Mouse (Mus musculus): ENCODE measurements around the gene 1190005I06Rik. TPM values are rescaled to one million over a fixed set of nuclear protein-coding genes. Genes with fewer than 3 reads are reported as not detected.

Gene 1190005I06Rik
- polyA plus RNA-seq, 2 experiments from 2014 or later: 0.39 TPM; not detected in 1

DNA sequence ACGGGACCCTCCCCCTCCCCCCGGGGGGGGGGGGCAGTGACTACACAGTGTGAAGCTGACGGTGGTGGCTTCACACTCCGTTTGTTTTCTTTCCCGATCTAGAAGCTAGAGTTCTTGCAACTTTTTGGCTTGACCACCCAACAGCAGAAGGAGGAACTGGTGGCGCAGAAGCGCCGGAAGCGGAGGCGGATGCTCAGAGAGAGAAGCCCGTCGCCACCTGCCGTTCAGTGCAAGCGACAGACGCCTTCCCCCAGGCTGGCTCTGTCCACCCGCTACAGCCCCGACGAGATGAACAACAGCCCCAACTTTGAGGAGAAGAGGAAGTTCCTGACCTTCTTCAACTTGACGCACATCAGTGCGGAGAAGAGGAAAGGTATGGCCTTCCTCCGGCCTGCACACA, 74.9 kb downstream of the 1190005I06Rik start:
- ATAC-seq: no peak

DNA sequence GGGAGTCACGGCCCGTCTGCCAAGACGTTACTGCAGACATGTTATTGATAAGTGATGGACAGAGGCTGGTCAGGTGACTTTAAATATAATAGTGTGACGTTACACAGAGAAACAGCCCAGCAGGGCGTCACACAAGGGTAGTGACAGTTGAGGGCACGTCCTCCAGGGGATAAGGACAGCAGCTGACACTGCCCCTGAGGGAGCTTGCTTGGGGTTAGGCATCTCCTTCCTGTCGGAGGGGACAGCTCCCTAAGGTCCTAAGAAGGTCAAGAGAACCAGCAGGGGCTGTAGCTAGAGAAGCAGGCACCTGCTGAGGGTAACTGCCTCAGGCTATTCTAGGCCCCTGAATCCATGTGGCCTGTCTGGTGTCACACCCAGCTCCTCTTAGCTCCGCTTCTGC, 75.9 kb downstream of the 1190005I06Rik start:
- ATAC-seq: no peak

DNA sequence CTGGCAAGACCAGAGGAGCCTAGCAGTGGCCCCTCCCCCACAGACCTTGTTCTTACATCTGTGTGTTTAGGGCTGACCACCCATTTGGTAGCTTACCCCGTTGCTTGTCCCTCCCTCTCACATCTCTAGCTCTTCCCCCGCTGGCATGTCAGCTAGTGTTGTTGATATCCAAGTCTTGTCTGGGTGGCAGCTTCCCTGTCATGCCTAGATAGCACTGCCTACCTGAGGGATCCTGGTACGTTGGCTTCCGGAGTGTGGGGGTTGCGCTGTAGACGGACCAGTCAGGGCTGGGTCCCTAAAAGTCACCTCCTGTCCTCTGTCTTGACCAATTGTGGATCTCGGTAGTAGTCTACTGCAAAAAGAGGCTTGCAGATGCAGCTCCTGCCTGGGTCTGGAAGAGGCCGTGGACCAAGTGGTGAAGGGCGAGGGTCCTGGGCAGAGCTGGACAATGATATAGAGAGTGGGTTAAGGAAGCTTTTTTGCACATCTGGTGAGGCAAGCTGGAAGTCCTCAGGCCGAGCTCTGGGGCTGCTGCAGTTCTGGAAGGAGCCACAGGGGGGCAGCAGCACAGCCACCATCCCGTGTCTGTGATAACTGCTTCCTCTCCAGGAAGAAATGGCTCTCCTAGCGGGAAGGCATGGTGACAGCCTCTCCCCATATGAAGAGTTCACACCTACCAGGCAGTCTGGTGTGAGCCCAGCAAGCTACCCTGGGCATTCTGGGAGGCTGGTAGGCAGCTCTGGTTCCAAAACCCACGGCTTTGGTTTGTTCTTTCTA, 77.3 kb downstream of the 1190005I06Rik start:
- peak; percentile 74 for ATAC-seq

DNA sequence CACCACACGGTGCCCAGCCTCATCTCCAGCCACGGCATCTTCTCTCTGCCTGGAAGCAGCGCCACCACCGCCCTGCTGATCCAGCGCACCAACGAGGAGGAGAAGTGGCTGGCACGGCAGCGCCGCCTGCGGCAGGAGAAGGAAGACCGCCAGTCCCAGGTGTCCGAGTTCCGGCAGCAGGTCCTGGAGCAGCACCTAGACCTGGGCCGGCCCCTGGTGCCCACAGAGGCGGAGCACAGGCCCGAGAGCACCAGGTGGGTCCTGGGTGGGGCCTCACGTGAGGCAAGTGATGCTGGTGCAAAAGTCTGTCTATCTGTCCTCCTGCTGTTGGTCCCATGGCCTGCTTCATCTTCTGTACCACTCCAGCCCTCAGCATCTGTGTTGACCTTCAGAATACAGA, 78.3 kb downstream of the 1190005I06Rik start:
- no peak for ATAC-seq

DNA sequence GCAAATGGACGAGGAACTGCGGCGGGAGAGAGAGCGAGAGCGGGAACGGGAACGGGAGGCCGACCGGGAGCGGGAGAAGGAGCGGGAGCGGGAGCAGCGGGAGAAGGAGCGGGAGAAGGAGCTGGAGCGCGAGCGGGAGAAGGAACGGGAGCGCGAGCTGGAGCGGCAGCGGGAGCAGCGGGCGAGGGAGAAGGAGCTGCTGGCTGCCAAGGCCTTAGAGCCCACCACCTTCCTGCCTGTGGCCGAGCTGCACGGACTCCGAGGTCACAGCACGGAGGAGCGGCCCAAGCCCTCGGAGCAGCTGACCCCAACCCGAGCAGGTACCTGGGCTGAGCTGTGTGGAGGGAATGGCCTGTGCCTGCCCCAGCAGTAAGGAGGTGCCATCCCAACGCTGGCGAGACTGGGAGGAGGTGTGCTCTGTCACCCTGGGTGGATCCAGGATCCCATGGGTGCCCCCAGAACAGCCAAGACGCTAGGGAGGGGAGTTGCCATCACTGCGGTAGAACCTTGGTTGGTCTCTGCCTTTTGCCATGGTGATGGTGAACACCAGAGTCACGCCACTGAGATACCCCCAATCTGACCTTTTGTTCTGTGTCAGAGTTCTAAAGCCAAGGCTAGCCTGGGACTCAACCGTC, 79.2 kb downstream of the 1190005I06Rik start:
- no peak for ATAC-seq

GRCm38 (mm10) chr8:120567731-120568130, 79.7 kb downstream of the 1190005I06Rik start:
- ATAC-seq: no peak

- no peak for ATAC-seq
These were observed 80.8 kb downstream of the 1190005I06Rik start for GRCm38 (mm10) chr8:120566681-120567080.

GRCm38 (mm10) chr8:120565151-120565711, 82.2 kb downstream of the 1190005I06Rik start:
- ATAC-seq: no peak

GRCm38 (mm10) chr8:120563851-120564837, 83.3 kb downstream of the 1190005I06Rik start:
- ATAC-seq: peak; percentile 70

DNA sequence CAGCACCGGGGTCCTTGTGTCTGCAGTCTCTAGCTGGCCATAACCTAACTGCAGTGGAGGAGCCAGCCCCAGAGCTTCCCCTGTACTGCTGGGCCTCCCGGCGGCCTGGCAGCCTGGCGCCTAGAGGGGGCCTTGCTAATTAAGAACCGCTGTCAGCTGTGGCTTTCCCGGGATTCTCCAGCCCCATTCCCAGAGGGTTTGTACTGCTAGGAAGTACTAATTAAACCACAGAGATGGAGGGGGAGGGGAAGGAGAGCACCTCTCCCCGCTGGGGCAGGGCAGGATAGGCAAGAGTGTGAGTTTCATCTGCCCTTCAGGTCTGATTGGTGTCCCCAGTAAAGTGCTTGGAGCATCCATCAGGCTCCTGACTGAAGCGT, 84.1 kb downstream of the 1190005I06Rik start:
- no peak for ATAC-seq

- ATAC-seq: no peak
These were observed 84.6 kb downstream of the 1190005I06Rik start for GRCm38 (mm10) chr8:120562680-120563347.

DNA sequence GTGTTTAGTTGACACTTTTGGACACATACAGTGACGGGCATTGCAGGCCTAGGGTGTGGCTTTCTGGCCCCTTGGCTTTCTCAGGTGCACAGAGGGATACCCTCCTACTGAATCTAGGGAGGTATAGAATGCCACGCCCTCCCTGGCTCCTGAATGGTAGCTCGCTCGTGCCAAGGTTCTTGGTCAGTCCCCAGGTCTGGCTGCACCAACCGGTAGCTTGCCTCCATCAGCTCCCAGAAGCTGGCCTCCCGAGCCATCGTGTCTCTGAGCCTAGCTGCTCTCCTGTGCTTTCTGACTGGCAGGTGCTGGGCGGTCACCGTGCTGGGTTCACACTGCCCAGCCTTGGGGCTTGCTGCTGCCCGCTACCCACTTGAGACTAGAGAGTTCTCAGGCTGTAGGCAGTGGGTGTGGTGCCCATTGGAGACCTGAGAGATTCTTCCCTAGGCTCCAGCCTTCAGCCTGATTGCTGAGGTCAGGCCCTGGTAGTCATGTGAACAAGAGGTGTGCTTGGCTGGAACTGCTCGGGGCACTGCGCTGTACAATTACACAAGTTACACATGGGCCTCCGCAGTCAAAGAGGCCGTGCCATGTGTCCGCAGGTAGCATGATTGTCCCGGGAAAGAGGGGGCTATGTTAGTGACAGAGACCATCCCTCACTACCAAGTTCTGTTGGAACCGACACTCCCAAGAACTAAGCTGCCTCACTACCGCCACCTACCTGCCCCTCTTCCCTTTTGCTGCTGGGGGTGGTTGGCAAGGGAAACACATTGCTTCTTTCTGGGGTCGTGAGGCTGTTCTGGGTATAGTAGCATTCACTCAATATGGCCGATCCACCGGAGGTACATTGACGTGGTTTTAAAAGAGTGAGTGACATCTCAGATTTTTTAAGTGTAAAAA, 85.6 kb downstream of the 1190005I06Rik start:
- no peak for ATAC-seq

- no peak for ATAC-seq
These were observed 86.9 kb downstream of the 1190005I06Rik start for GRCm38 (mm10) chr8:120560535-120560934.

DNA sequence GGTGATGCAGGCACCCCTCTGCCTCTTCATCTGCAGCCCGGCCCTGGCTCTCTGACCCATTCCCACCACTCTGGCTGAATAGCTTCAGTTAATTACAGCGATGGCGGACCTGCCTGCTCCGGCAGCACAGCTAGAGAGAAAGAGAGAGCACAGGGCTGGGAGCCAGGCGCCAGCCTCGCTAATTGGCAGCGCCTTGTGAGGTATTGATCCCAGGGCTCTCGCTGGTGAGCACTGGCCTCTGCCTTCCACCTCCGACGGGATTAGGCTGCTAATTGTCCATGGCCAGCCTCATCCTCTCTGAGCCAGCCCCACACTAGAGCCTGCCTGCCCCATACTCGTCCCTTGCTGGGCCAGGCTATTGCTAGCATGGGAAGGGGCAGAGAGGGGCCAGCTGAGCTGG, 87.8 kb downstream of the 1190005I06Rik start:
- ATAC-seq: no peak

Other genes with a start within 250 kb of the 1190005I06Rik start
- 10 to 100 TPM; 14.6 to 20.6 TPM for gene Gins2, start 58.3 kb downstream of the 1190005I06Rik start, polyA plus RNA-seq (2017; shearing (Covaris generic))
- gene Gm27021, start 20.4 kb upstream of the 1190005I06Rik start, polyA plus RNA-seq (2017; shearing (Covaris generic)): not detected
- 1,000 to 10,000 TPM; 1,023 to 1,039 TPM for gene Cox4i1, start 20.6 kb upstream of the 1190005I06Rik start, polyA plus RNA-seq (2017; shearing (Covaris generic))
- gene Emc8, start 20.9 kb upstream of the 1190005I06Rik start, polyA plus RNA-seq (2017; shearing (Covaris generic)): 10 to 100 TPM; 32.0 to 41.1 TPM
- gene Irf8, start 88.7 kb upstream of the 1190005I06Rik start, polyA plus RNA-seq (2017; shearing (Covaris generic)): 10 to 100 TPM; 12.3 to 22.7 TPM